Mouse (Mus musculus): ENCODE measurements around the gene Atp1a4. TPM values are rescaled to one million over a fixed set of nuclear protein-coding genes. Genes with fewer than 3 reads are reported as not detected.

Gene Atp1a4
- polyA plus RNA-seq, 1 experiment: not detected

- Histone ChIP-seq H3K4me3 (ENCODE audit: insufficient read depth, low read depth, low read length) (no peak overlapping the region), H3K4me1 (ENCODE audit: control insufficient read depth, insufficient read depth, insufficient read length, low read length) (peaks cover 17% of the 10 kb centered on the region), H3K27ac (replicated peaks; ENCODE audit: low read depth, low read length) (no peak overlapping the region)
Observed at GRCm38 (mm10) chr1:172200871-172201447, 57.3 kb downstream of the Atp1a4 start.

GRCm38 (mm10) chr1:172200161-172200560 is 58.1 kb downstream of the Atp1a4 start:
- H3K27ac ChIP-seq (replicated peaks; ENCODE audit: low read depth, low read length): no peak overlapping the region
- peaks cover 16% of the 10 kb centered on the region for H3K4me1 ChIP-seq (ENCODE audit: control insufficient read depth, insufficient read depth, insufficient read length, low read length)
- H3K4me3 ChIP-seq (ENCODE audit: insufficient read depth, low read depth, low read length): no peak overlapping the region

- peaks cover 8% of the 10 kb centered on the region for H3K4me1 ChIP-seq (ENCODE audit: control insufficient read depth, insufficient read depth, insufficient read length, low read length)
- H3K27ac ChIP-seq (replicated peaks; ENCODE audit: low read depth, low read length): no peak overlapping the region
- H3K4me3 ChIP-seq (ENCODE audit: insufficient read depth, low read depth, low read length): no peak overlapping the region
Observed at GRCm38 (mm10) chr1:172198996-172199395, 59.2 kb downstream of the Atp1a4 start.

GRCm38 (mm10) chr1:172198316-172198715 is 59.9 kb downstream of the Atp1a4 start:
- H3K4me1 ChIP-seq (ENCODE audit: control insufficient read depth, insufficient read depth, insufficient read length, low read length): peaks cover 8% of the 10 kb centered on the region
- no peak overlapping the region for H3K27ac ChIP-seq (replicated peaks; ENCODE audit: low read depth, low read length)
- H3K4me3 ChIP-seq (ENCODE audit: insufficient read depth, low read depth, low read length): no peak overlapping the region

- no peak overlapping the region for H3K4me3 ChIP-seq (ENCODE audit: insufficient read depth, low read depth, low read length)
- no peak overlapping the region for H3K27ac ChIP-seq (replicated peaks; ENCODE audit: low read depth, low read length)
- peaks cover 5% of the 10 kb centered on the region for H3K4me1 ChIP-seq (ENCODE audit: control insufficient read depth, insufficient read depth, insufficient read length, low read length)
Observed at GRCm38 (mm10) chr1:172197851-172198250, 60.4 kb downstream of the Atp1a4 start.

- H3K4me3 ChIP-seq (ENCODE audit: insufficient read depth, low read depth, low read length): no peak overlapping the region
- peaks cover under 1% of the 10 kb centered on the region; the same call in 1 of the 2 replicates for H3K4me1 ChIP-seq (ENCODE audit: control insufficient read depth, insufficient read depth, insufficient read length, low read length)
- H3K27ac ChIP-seq (replicated peaks; ENCODE audit: low read depth, low read length): no peak overlapping the region
Observed at GRCm38 (mm10) chr1:172197146-172197545, 61.1 kb downstream of the Atp1a4 start.

- no peak overlapping the region for H3K4me3 ChIP-seq (ENCODE audit: insufficient read depth, low read depth, low read length)
- H3K27ac ChIP-seq (replicated peaks; ENCODE audit: low read depth, low read length): no peak overlapping the region
- no peaks in the 10 kb centered on the region for H3K4me1 ChIP-seq (ENCODE audit: control insufficient read depth, insufficient read depth, insufficient read length, low read length)
Observed at GRCm38 (mm10) chr1:172194435-172194834, 63.8 kb downstream of the Atp1a4 start.

- H3K27ac ChIP-seq (replicated peaks; ENCODE audit: low read depth, low read length): no peak overlapping the region
- no peaks in the 10 kb centered on the region for H3K4me1 ChIP-seq (ENCODE audit: control insufficient read depth, insufficient read depth, insufficient read length, low read length)
- no peak overlapping the region for H3K4me3 ChIP-seq (ENCODE audit: insufficient read depth, low read depth, low read length)
Observed at GRCm38 (mm10) chr1:172192217-172192616, 66.0 kb downstream of the Atp1a4 start.

GRCm38 (mm10) chr1:172191578-172191977 is 66.6 kb downstream of the Atp1a4 start:
- Histone ChIP-seq H3K4me3 (ENCODE audit: insufficient read depth, low read depth, low read length) (no peak overlapping the region), H3K27ac (replicated peaks; ENCODE audit: low read depth, low read length) (no peak overlapping the region)

GRCm38 (mm10) chr1:172188891-172189290 is 69.3 kb downstream of the Atp1a4 start:
- Histone ChIP-seq H3K27ac (replicated peaks; ENCODE audit: low read depth, low read length) (no peak overlapping the region), H3K4me1 (ENCODE audit: control insufficient read depth, insufficient read depth, insufficient read length, low read length) (no peaks in the 10 kb centered on the region), H3K4me3 (ENCODE audit: insufficient read depth, low read depth, low read length) (no peak overlapping the region)

More at GRCm38 (mm10) chr1:172191578-172191977, 66.6 kb downstream of the Atp1a4 start:
- no peaks in the 10 kb centered on the region for H3K4me1 ChIP-seq (ENCODE audit: control insufficient read depth, insufficient read depth, insufficient read length, low read length)

- H3K4me1 ChIP-seq (ENCODE audit: control insufficient read depth, insufficient read depth, insufficient read length, low read length): no peaks in the 10 kb centered on the region
- H3K27ac ChIP-seq (replicated peaks; ENCODE audit: low read depth, low read length): no peak overlapping the region
- H3K4me3 ChIP-seq (ENCODE audit: insufficient read depth, low read depth, low read length): no peak overlapping the region
Observed at GRCm38 (mm10) chr1:172186401-172187289, 71.6 kb downstream of the Atp1a4 start.

- Histone ChIP-seq H3K4me1 (ENCODE audit: control insufficient read depth, insufficient read depth, insufficient read length, low read length) (no peaks in the 10 kb centered on the region), H3K27ac (replicated peaks; ENCODE audit: low read depth, low read length) (no peak overlapping the region), H3K4me3 (ENCODE audit: insufficient read depth, low read depth, low read length) (no peak overlapping the region)
Observed at GRCm38 (mm10) chr1:172183915-172184314, 74.3 kb downstream of the Atp1a4 start.

- H3K4me1 ChIP-seq (ENCODE audit: control insufficient read depth, insufficient read depth, insufficient read length, low read length): no peaks in the 10 kb centered on the region
- no peak overlapping the region for H3K4me3 ChIP-seq (ENCODE audit: insufficient read depth, low read depth, low read length)
- no peak overlapping the region for H3K27ac ChIP-seq (replicated peaks; ENCODE audit: low read depth, low read length)
Observed at GRCm38 (mm10) chr1:172183056-172183455, 75.2 kb downstream of the Atp1a4 start.

GRCm38 (mm10) chr1:172181777-172182176 is 76.4 kb downstream of the Atp1a4 start:
- Histone ChIP-seq H3K4me1 (ENCODE audit: control insufficient read depth, insufficient read depth, insufficient read length, low read length) (no peaks in the 10 kb centered on the region), H3K27ac (replicated peaks; ENCODE audit: low read depth, low read length) (no peak overlapping the region), H3K4me3 (ENCODE audit: insufficient read depth, low read depth, low read length) (no peak overlapping the region)

GRCm38 (mm10) chr1:172180881-172181280 is 77.3 kb downstream of the Atp1a4 start:
- Histone ChIP-seq H3K27ac (replicated peaks; ENCODE audit: low read depth, low read length) (no peak overlapping the region), H3K4me1 (ENCODE audit: control insufficient read depth, insufficient read depth, insufficient read length, low read length) (no peaks in the 10 kb centered on the region), H3K4me3 (ENCODE audit: insufficient read depth, low read depth, low read length) (no peak overlapping the region)

- no peak overlapping the region for H3K27ac ChIP-seq (replicated peaks; ENCODE audit: low read depth, low read length)
- no peaks in the 10 kb centered on the region for H3K4me1 ChIP-seq (ENCODE audit: control insufficient read depth, insufficient read depth, insufficient read length, low read length)
- H3K4me3 ChIP-seq (ENCODE audit: insufficient read depth, low read depth, low read length): no peak overlapping the region
Observed at GRCm38 (mm10) chr1:172179102-172179501, 79.1 kb downstream of the Atp1a4 start.
